Mouse (Mus musculus): Measurements from ENCODE around the gene Tas1r1. TPM values are rescaled to one million over a fixed set of nuclear protein-coding genes. Genes with fewer than 3 reads are reported as not detected.
A peak's percentile ranks its signal among the peaks of the same experiment; 100 is the strongest.
"Not testable (repeated sequence)": the region's sequence is repeated elsewhere in the genome, so short reads cannot be mapped to it uniquely, and the experiment has no call there.

Gene Tas1r1
- polyA plus RNA-seq, 1 experiment, result 0.10 TPM

DNA sequence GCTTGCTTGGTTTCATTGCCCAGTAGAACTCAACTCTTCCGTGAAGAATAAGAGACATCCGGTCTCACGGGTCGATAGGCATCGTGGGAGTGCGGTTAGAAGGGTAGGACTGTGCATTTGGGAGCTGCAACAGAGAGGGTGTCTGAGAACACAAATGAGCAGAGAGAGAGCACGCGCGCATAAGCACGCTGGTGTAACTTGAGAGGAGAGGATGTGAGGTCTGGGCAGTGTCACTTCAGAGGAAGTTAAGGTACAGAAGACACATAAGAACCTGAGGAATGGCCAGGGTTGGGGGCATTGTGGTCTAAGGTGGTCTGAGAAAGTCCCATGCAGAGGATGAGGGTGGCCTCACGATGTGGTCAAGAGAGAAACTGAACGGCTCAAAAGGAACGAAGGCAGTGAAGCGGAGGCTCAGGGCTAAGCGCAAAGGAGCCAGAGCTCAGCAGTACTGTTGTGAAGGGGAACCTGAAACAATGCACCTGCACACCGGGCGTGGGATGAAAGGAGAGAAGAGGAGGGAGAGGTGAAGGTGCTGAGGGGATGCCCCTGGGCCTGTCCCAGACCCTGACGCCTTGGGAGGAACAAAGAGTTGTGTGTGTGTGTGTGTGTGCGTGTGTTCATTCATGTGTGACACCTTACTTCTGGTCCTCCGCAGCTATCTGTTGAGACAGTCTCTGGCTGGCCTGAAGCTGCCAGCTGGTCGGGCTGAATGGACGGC is 3.7 kb upstream of the Tas1r1 start:
- peaks cover 3% of the 10 kb centered on the region; the same call in 1 of the 2 replicates for H3K4me1 ChIP-seq (ENCODE audit: control insufficient read depth, insufficient read depth, low read length)
- WGBS, result 83% methylated on average over 22 of the region's 22 CpGs
- H3K4me3 ChIP-seq (replicated peaks; ENCODE audit: insufficient read depth, low read depth, low read length), result no peak overlapping the region
- no peak for TF ChIP-seq CTCF (IDR thresholded peaks at IDR 0.05; ENCODE audit: borderline replicate concordance, insufficient read depth, low read depth, low read length)
- TF ChIP-seq POLR2A (IDR thresholded peaks at IDR 0.05; ENCODE audit: borderline replicate concordance, insufficient read depth, low read length), result no peak
- no peak for DNase-seq
- H3K27ac ChIP-seq (ENCODE audit: insufficient read depth, low read length), result no peak overlapping the region
- no peaks in the 10 kb centered on the region for H3K27me3 ChIP-seq (ENCODE audit: control insufficient read depth, insufficient read depth, low read length)

DNA sequence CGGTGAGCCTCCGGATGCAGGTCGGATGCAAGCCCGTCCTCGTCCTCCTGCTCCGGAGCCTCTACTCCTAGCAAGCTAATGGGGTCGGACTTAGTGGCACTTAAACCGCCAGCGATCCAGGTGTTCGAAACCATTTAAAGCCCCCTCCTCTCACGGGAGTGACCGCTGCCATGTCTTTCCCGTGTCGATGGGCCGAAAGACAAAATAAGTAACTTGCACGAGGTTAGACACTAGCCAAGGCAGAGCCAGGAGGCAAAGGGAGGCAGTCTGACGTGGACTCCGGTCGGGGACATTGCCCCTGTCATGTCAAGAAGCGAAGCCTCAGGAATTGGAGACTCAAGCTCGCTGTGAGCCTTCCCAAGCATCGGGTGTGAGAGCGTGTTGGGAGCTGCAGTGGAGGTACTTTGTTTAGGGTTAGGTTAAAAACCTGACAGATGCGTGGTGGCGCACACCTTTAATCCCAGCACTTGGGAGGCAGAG is 1.5 kb upstream of the Tas1r1 start:
- Histone ChIP-seq H3K4me3 (replicated peaks; ENCODE audit: insufficient read depth, low read depth, low read length) (peak overlapping the region; percentile 74), H3K27me3 (ENCODE audit: control insufficient read depth, insufficient read depth, low read length) (no peaks in the 10 kb centered on the region), H3K4me1 (ENCODE audit: control insufficient read depth, insufficient read depth, low read length) (peaks cover 3% of the 10 kb centered on the region; the same call in 1 of the 2 replicates), H3K27ac (ENCODE audit: insufficient read depth, low read length) (no peak overlapping the region)
- 4% methylated on average over 25 of the region's 25 CpGs for WGBS
- DNase-seq, result peak in 1 of 2 experiments; percentile 5
- no peak for TF ChIP-seq POLR2A (IDR thresholded peaks at IDR 0.05; ENCODE audit: borderline replicate concordance, insufficient read depth, low read length)
- no peak for TF ChIP-seq CTCF (IDR thresholded peaks at IDR 0.05; ENCODE audit: borderline replicate concordance, insufficient read depth, low read depth, low read length)

DNA sequence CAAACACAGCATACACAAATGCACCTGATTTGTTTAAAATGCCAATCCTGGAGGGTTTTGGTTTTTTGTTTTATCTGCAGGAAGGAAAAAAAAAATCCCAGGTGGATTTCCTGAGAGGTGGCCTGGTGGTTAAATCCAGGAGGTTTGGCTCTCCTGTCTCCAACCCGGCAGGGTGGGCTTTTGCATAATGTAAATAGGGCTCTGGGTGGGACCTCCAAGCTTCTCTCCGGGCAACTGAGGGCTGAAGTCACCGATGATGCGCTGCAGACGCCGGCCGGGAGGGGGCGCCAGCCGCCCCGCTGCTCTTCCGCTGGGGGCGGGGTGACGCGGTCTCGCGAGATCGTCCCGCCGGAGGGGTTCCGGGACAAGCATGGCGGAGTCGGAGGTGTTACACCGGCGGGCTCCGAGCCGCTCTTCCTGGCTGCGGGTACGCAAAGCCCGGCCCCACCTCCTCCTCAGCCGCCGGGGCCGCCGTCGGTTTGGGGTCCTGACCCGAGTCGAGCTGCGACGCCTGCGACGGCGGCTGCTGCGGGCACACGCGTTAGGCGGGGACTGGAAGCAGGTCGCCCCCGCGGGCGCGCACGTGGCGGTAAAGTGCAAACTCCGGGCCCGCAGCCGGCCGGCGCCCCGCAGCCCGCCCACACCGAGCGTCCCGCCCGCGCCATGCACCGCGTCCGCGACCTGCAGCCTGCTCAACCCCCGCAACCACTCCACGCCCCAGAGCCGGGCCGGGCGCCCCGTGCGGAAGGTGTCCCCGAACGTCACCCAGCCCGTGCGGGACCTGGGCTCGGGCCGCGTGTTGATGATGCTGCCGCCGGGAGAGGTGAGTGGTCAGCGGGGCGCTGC is 840 bp upstream of the Tas1r1 start, which contains the start of gene Nol9:
Nol9 (plus strand) TSS at position 337 of the 846 bp plus-strand sequence.
- WGBS, result under 1% methylated on average over 78 of the region's 86 CpGs
- H3K27ac ChIP-seq (ENCODE audit: insufficient read depth, low read length), result no peak within 1 kb of the TSS
- TF ChIP-seq CTCF (IDR thresholded peaks at IDR 0.05; ENCODE audit: borderline replicate concordance, insufficient read depth, low read depth, low read length) (peak; percentile 85), POLR2A (IDR thresholded peaks at IDR 0.05; ENCODE audit: borderline replicate concordance, insufficient read depth, low read length) (peak; percentile 89)

DNA sequence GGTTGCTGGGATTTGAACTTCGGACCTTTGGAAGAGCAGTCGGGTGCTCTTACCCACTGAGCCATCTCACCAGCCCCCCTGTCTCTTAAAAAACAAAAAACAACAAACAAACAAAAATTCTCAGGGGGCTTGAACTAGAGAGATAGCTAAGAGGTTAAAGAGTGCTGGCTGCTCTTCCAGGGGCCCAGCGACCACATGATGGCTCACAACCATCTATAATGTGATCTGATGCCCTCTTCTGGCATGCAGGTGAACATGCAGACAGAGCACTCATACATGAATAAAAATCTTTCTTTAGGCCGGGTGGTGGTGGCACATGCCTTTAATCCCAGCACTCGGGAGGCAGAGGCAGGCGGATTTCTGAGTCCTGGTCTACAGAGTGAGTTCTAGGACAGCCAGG is 1.9 kb downstream of the Tas1r1 start:
- 88% methylated on average over 6 of the region's 6 CpGs for WGBS
- not testable (repeated sequence) for H3K4me3 ChIP-seq (replicated peaks; ENCODE audit: insufficient read depth, low read depth, low read length)

More for the DNA sequence above, 840 bp upstream of the Tas1r1 start, which contains the start of gene Nol9:
- H3K4me3 ChIP-seq (replicated peaks; ENCODE audit: insufficient read depth, low read depth, low read length), result peak within 1 kb of the TSS; percentile 74
- peaks cover 3% of the 10 kb centered on the region; the same call in 1 of the 2 replicates for H3K4me1 ChIP-seq (ENCODE audit: control insufficient read depth, insufficient read depth, low read length)
- no peaks in the 10 kb centered on the region for H3K27me3 ChIP-seq (ENCODE audit: control insufficient read depth, insufficient read depth, low read length)
- peak; percentile 90 to 94 for DNase-seq

DNA sequence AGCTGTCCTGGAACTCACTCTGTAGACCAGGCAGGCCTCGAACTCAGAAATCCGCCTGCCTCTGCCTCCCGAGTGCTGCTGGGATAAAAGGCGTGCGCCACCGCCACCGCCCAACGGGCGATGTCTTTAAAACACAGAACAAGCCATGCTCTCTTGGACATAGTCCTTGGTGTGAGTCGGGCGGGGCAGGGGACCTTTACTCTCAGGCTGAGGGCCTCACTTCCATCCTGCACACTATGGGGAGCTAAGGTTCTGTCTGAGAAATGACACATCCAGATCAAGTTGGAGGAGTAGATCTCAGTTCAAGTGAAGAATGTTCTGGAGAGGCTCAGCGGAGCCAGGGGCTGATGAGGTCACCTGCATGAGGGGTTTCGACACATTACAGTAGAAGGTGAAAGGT is 5.4 kb downstream of the Tas1r1 start:
- 92% methylated on average over 13 of the region's 13 CpGs for WGBS
- H3K27me3 ChIP-seq (ENCODE audit: control insufficient read depth, insufficient read depth, low read length), result no peaks in the 10 kb centered on the region
- no peak overlapping the region for H3K27ac ChIP-seq (ENCODE audit: insufficient read depth, low read length)
- no peak for TF ChIP-seq CTCF (IDR thresholded peaks at IDR 0.05; ENCODE audit: borderline replicate concordance, insufficient read depth, low read depth, low read length)
- TF ChIP-seq POLR2A (IDR thresholded peaks at IDR 0.05; ENCODE audit: borderline replicate concordance, insufficient read depth, low read length), result no peak
- no peak overlapping the region for H3K4me3 ChIP-seq (replicated peaks; ENCODE audit: insufficient read depth, low read depth, low read length)
- H3K4me1 ChIP-seq (ENCODE audit: control insufficient read depth, insufficient read depth, low read length), result peaks cover 8% of the 10 kb centered on the region; the same call in 1 of the 2 replicates
- DNase-seq, result no peak

More for the DNA sequence above, 1.9 kb downstream of the Tas1r1 start:
- H3K4me1 ChIP-seq (ENCODE audit: control insufficient read depth, insufficient read depth, low read length); H3K27me3 ChIP-seq (ENCODE audit: control insufficient read depth, insufficient read depth, low read length); H3K27ac ChIP-seq (ENCODE audit: insufficient read depth, low read length); DNase-seq: not testable (repeated sequence)
- peak; percentile 7; the same call in 1 of the 2 replicates for TF ChIP-seq CTCF (IDR thresholded peaks at IDR 0.05; ENCODE audit: borderline replicate concordance, insufficient read depth, low read depth, low read length)

DNA sequence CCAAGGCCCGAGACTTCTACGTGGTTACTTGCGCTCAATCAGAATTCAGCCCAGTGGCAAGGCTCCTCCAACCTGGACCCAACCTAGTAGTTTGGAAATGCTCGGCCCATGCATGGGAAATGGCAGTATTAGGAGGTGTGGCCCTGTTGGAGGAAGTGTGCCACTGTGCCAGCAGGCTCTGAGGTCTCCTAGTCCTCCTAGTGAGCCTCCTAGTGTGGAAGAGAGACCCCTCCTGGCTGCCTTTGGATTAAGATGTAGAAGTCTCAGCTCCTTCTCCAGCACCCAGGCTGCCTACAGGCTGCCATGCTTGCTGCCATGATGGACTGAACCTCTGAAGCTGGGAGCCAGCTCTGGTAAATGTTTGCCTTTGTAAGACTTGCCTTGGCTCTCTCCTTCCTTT is 8.4 kb downstream of the Tas1r1 start:
- peaks cover 19% of the 10 kb centered on the region for H3K4me1 ChIP-seq (ENCODE audit: control insufficient read depth, insufficient read depth, low read length)
- TF ChIP-seq CTCF (IDR thresholded peaks at IDR 0.05; ENCODE audit: borderline replicate concordance, insufficient read depth, low read depth, low read length) (no peak), POLR2A (IDR thresholded peaks at IDR 0.05; ENCODE audit: borderline replicate concordance, insufficient read depth, low read length) (no peak)
- WGBS, result 33% methylated on average over 4 of the region's 4 CpGs
- DNase-seq, result peak in 1 of 2 experiments; percentile 9
- no peaks in the 10 kb centered on the region for H3K27me3 ChIP-seq (ENCODE audit: control insufficient read depth, insufficient read depth, low read length)
- no peak overlapping the region for H3K4me3 ChIP-seq (replicated peaks; ENCODE audit: insufficient read depth, low read depth, low read length)
- H3K27ac ChIP-seq (ENCODE audit: insufficient read depth, low read length), result no peak overlapping the region

DNA sequence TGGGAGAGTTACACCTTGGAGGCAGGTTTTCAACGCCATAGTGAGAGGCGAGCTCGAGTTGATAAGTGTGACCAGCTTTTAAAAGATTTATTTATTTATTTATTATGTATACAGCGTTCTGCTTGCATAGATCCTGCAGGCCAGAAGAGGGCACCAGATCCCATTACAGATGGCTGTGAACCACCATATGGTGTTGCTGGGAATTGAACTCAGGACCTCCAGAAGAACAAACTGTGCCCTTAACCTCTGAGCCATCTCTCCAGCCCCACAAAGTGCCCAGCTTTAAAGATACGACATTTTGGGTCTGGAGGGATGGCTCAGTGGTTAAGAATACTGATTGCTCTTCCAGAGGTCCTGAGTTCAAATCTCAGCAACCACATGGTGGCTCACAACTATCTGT is 9.3 kb downstream of the Tas1r1 start:
- Histone ChIP-seq H3K4me3 (replicated peaks; ENCODE audit: insufficient read depth, low read depth, low read length) (no peak overlapping the region), H3K27ac (ENCODE audit: insufficient read depth, low read length) (no peak overlapping the region), H3K4me1 (ENCODE audit: control insufficient read depth, insufficient read depth, low read length) (peaks cover 19% of the 10 kb centered on the region), H3K27me3 (ENCODE audit: control insufficient read depth, insufficient read depth, low read length) (no peaks in the 10 kb centered on the region)
- TF ChIP-seq POLR2A (IDR thresholded peaks at IDR 0.05; ENCODE audit: borderline replicate concordance, insufficient read depth, low read length), result no peak
- TF ChIP-seq CTCF (IDR thresholded peaks at IDR 0.05; ENCODE audit: borderline replicate concordance, insufficient read depth, low read depth, low read length), result peak; percentile 24; the same call in 1 of the 2 replicates
- DNase-seq, result peak; percentile 12 to 34
- WGBS, result 39% methylated on average over 5 of the region's 5 CpGs
